Mouse (Mus musculus) CH12.LX (cell line): ENCODE measurements around the gene 4931422A03Rik. TPM values are rescaled to one million over a fixed set of nuclear protein-coding genes. Genes with fewer than 3 reads are reported as not detected.
A peak's percentile ranks its signal among the peaks of the same experiment; 100 is the strongest.

Experiments used
- DNase-seq: peaks from one replicate; pipeline ENCODE4 v3.0.0-alpha.2; 2013; ENCODE audit errors: extremely low read depth
- H3K27ac ChIP-seq: 2 replicates; pipeline ENCODE4 v1.5.1; 2012; ENCODE audit warnings: low read depth, mild to moderate bottlenecking, control low read depth, moderate library complexity; ENCODE audit not compliant: insufficient read depth
- H3K27me3 ChIP-seq: replicated peaks from 2 replicates; pipeline ENCODE3; 2012; ENCODE audit warnings: inconsistent platforms
- H3K36me3 ChIP-seq, 2 experiments: replicated peaks in 1 of 2; 2 replicates each; pipeline versions ENCODE3 to v1.6.1; 2012; ENCODE audit warnings: inconsistent platforms in 1 of 2, low read length in 1 of 2, mild to moderate bottlenecking in 1 of 2, mixed read lengths in 1 of 2, moderate library complexity in 1 of 2; ENCODE audit not compliant: control insufficient read depth in 1 of 2, insufficient read depth in 1 of 2
- H3K4me1 ChIP-seq, 2 experiments: 2 replicates each; pipeline ENCODE4 v1.6.1; 2012; ENCODE audit warnings: inconsistent platforms in 1 of 2, moderate library complexity in 1 of 2; ENCODE audit not compliant: insufficient read depth in 2 of 2, control insufficient read depth in 1 of 2
- H3K4me2 ChIP-seq: 2 replicates; pipeline ENCODE4 v1.6.1; 2012; ENCODE audit warnings: low read depth, mild to moderate bottlenecking, control low read depth; ENCODE audit not compliant: poor library complexity, insufficient read depth, severe bottlenecking
- H3K4me3 ChIP-seq, 3 experiments: fragments of 150-350 bp in 1 of 3; sonication (generic) in 1 of 3; replicated peaks in 1 of 3; 2 replicates each; pipeline versions ENCODE3 to v1.5.1; 2011 to 2012; ENCODE audit warnings: low read depth in 2 of 3, low read length in 2 of 3, mild to moderate bottlenecking in 2 of 3, moderate library complexity in 2 of 3, control low read depth in 1 of 3, improper control_type of control experiment in 1 of 3, inconsistent platforms in 1 of 3, mixed read lengths in 1 of 3; ENCODE audit not compliant: poor library complexity in 1 of 3
- H3K79me2 ChIP-seq: replicated peaks from 2 replicates; pipeline ENCODE4 v1.6.1; 2012; ENCODE audit warnings: mild to moderate bottlenecking, moderate library complexity; ENCODE audit not compliant: control insufficient read depth, poor library complexity, insufficient read depth, severe bottlenecking; ENCODE audit errors: extremely low read depth
- H3K9ac ChIP-seq: 2 replicates; pipeline ENCODE4 v1.6.1; 2012; ENCODE audit warnings: low read depth, mild to moderate bottlenecking, control low read depth, moderate library complexity; ENCODE audit not compliant: insufficient read depth
- H3K9me3 ChIP-seq: replicated peaks from 2 replicates; pipeline ENCODE3; 2012; ENCODE audit warnings: low read length, inconsistent platforms, mixed read lengths
- BHLHE40 ChIP-seq: IDR thresholded peaks from 2 replicates; pipeline ENCODE4 v1.6.1; 2011; ENCODE audit warnings: mild to moderate bottlenecking, low read depth, low read length, improper control_type of control experiment
- CHD1 ChIP-seq: IDR thresholded peaks from 2 replicates; pipeline ENCODE4 v1.6.1; 2012; ENCODE audit warnings: low read depth, low read length, improper control_type of control experiment, inconsistent platforms
- CHD2 ChIP-seq: IDR thresholded peaks from 2 replicates; pipeline ENCODE4 v1.6.1; 2011; ENCODE audit warnings: low read length, improper control_type of control experiment
- CTCF ChIP-seq, 2 experiments: IDR thresholded peaks in 1 of 2; conservative IDR thresholded peaks in 1 of 2; 2 replicates each; pipeline ENCODE4 v1.5.1; 2011 to 2012; ENCODE audit warnings: low read depth in 2 of 2, low read length in 2 of 2, improper control_type of control experiment in 1 of 2, inconsistent platforms in 1 of 2, mild to moderate bottlenecking in 1 of 2, moderate library complexity in 1 of 2
- E2F4 ChIP-seq: IDR thresholded peaks from 2 replicates; pipeline ENCODE4 v1.6.1; 2011; ENCODE audit warnings: low read depth, low read length, improper control_type of control experiment; ENCODE audit not compliant: insufficient replicate concordance
- ELF1 ChIP-seq: IDR thresholded peaks from 2 replicates; pipeline ENCODE4 v1.6.1; 2014; ENCODE audit warnings: low read depth, mild to moderate bottlenecking, inconsistent platforms, low read length, improper control_type of control experiment
- EP300 ChIP-seq: IDR thresholded peaks from 2 replicates; pipeline ENCODE4 v1.6.1; 2011; ENCODE audit warnings: low read length, improper control_type of control experiment
- GABPA ChIP-seq: IDR thresholded peaks from 2 replicates; pipeline ENCODE4 v1.6.1; 2012; ENCODE audit warnings: low read depth, low read length, improper control_type of control experiment, inconsistent platforms; ENCODE audit not compliant: insufficient replicate concordance
- HCFC1 ChIP-seq: IDR thresholded peaks from 2 replicates; pipeline ENCODE4 v1.6.1; 2012; ENCODE audit warnings: low read depth, mild to moderate bottlenecking, inconsistent platforms, low read length, improper control_type of control experiment
- IRF4 ChIP-seq: IDR thresholded peaks from 2 replicates; pipeline ENCODE4 v1.6.1; 2014; ENCODE audit warnings: low read depth, mild to moderate bottlenecking, inconsistent platforms, low read length, improper control_type of control experiment
- JUN ChIP-seq: IDR thresholded peaks from 2 replicates; pipeline ENCODE4 v1.6.1; 2011; ENCODE audit warnings: low read depth, mild to moderate bottlenecking, low read length, improper control_type of control experiment, moderate library complexity; ENCODE audit not compliant: insufficient read depth
- JUND ChIP-seq: conservative IDR thresholded peaks from 2 replicates; pipeline ENCODE4 v1.6.1; 2011; ENCODE audit warnings: low read depth, low read length, improper control_type of control experiment
- KAT2A ChIP-seq: IDR thresholded peaks from 2 replicates; pipeline ENCODE4 v1.6.1; 2012; ENCODE audit warnings: low read length, improper control_type of control experiment, inconsistent platforms; ENCODE audit not compliant: insufficient replicate concordance
- MAX ChIP-seq: IDR thresholded peaks from 2 replicates; pipeline ENCODE4 v1.6.1; 2011; ENCODE audit warnings: low read length, improper control_type of control experiment
- MEF2A ChIP-seq: IDR thresholded peaks from 2 replicates; pipeline ENCODE4 v1.6.1; 2014; ENCODE audit warnings: low read depth, mild to moderate bottlenecking, inconsistent platforms, low read length, improper control_type of control experiment, borderline replicate concordance
- MXI1 ChIP-seq: IDR thresholded peaks from 2 replicates; pipeline ENCODE4 v1.6.1; 2011; ENCODE audit warnings: mild to moderate bottlenecking, low read depth, low read length, improper control_type of control experiment
- MYC ChIP-seq: IDR thresholded peaks from 2 replicates; pipeline ENCODE4 v1.6.1; 2011; ENCODE audit warnings: low read depth, mild to moderate bottlenecking, improper control_type of control experiment, low read length
- NELFE ChIP-seq: IDR thresholded peaks from 2 replicates; pipeline ENCODE4 v1.6.1; 2011; ENCODE audit warnings: low read depth, low read length, improper control_type of control experiment
- PAX5 ChIP-seq: IDR thresholded peaks from 2 replicates; pipeline ENCODE4 v1.6.1; 2012; ENCODE audit warnings: low read length, inconsistent platforms, mixed read lengths
- POLR2A ChIP-seq: IDR thresholded peaks from 2 replicates; pipeline ENCODE4 v1.6.1; 2011; ENCODE audit warnings: low read depth, mild to moderate bottlenecking, improper control_type of control experiment, low read length
- RAD21 ChIP-seq: IDR thresholded peaks from 2 replicates; pipeline ENCODE4 v1.6.1; 2011; ENCODE audit warnings: low read depth, mild to moderate bottlenecking, low read length, improper control_type of control experiment, moderate library complexity
- RCOR1 ChIP-seq: conservative IDR thresholded peaks from 2 replicates; pipeline ENCODE4 v1.6.1; 2012; ENCODE audit warnings: low read depth, mild to moderate bottlenecking, inconsistent platforms, low read length, improper control_type of control experiment
- SIN3A ChIP-seq: IDR thresholded peaks from 2 replicates; pipeline ENCODE4 v1.6.1; 2012; ENCODE audit warnings: low read length, improper control_type of control experiment, inconsistent platforms
- SMC3 ChIP-seq: IDR thresholded peaks from 2 replicates; pipeline ENCODE4 v1.6.1; 2011; ENCODE audit warnings: low read depth, low read length, improper control_type of control experiment
- TCF12 ChIP-seq: IDR thresholded peaks from 2 replicates; pipeline ENCODE4 v1.6.1; 2014; ENCODE audit warnings: low read depth, mild to moderate bottlenecking, inconsistent platforms, low read length, improper control_type of control experiment
- UBTF ChIP-seq: IDR thresholded peaks from 2 replicates; pipeline ENCODE4 v1.6.1; 2012; ENCODE audit warnings: low read depth, mild to moderate bottlenecking, inconsistent platforms, low read length, improper control_type of control experiment, moderate library complexity
- USF1 ChIP-seq: IDR thresholded peaks from 2 replicates; pipeline ENCODE4 v1.6.1; 2014; ENCODE audit warnings: low read depth, mild to moderate bottlenecking, inconsistent platforms, low read length, improper control_type of control experiment
- USF2 ChIP-seq: conservative IDR thresholded peaks from 2 replicates; pipeline ENCODE4 v1.6.1; 2011; ENCODE audit warnings: low read depth, low read length, improper control_type of control experiment
- ZC3H11A ChIP-seq: IDR thresholded peaks from 2 replicates; pipeline ENCODE4 v1.6.1; 2012; ENCODE audit warnings: low read depth, mild to moderate bottlenecking, inconsistent platforms, low read length, improper control_type of control experiment
- ZKSCAN1 ChIP-seq: IDR thresholded peaks from 2 replicates; pipeline ENCODE4 v1.6.1; 2012; ENCODE audit warnings: low read depth, inconsistent platforms, low read length, improper control_type of control experiment, borderline replicate concordance
- ZMIZ1 ChIP-seq: IDR thresholded peaks from 2 replicates; pipeline ENCODE4 v1.6.1; 2012; ENCODE audit warnings: low read depth, mild to moderate bottlenecking, inconsistent platforms, low read length, improper control_type of control experiment
- ZNF384 ChIP-seq: IDR thresholded peaks from 2 replicates; pipeline ENCODE4 v1.6.1; 2012; ENCODE audit warnings: low read depth, low read length, improper control_type of control experiment, inconsistent platforms
- dilution Hi-C: fragments of 300-500 bp; cut with MboI; formaldehyde crosslinking; loops from 2 replicates; pipeline ENCODE4 v1.14.3; 2020; ENCODE audit warnings: low sequenced_read_pairs; ENCODE audit not compliant: extremely low pct_unique_long_range_greater_than_20kb, extremely low pct_ligation_motif_present
- in situ Hi-C: fragments of 300-500 bp; cut with MboI; formaldehyde crosslinking; loops from 3 replicates; pipeline ENCODE4 v1.14.3; 2019; ENCODE audit warnings: low sequenced_read_pairs, low pct_ligation_motif_present, low pct_unique_long_range_greater_than_20kb, mixed read lengths
- polyA plus RNA-seq: library from polyadenylated mRNA; unstranded; fragments of >175 nt; gene quantifications from 2 replicates; pipeline ENCODE4 v1.2.1, GENCODE M21; 2012; ENCODE audit warnings: low read depth; ENCODE audit not compliant: insufficient read length
- total RNA-seq, 2 experiments: library from RNA; depleted of rRNA; stranded (reverse); fragments of 300-350 nt in 1 of 2; fragments of >200 nt in 1 of 2; gene quantifications; 2 replicates each; pipeline ENCODE4 v1.2.3; 2012 to 2014

4931422A03Rik gene
- total and polyA plus RNA-seq, 3 experiments: 0.68 to 2.4 TPM; not detected in 1

DNA sequence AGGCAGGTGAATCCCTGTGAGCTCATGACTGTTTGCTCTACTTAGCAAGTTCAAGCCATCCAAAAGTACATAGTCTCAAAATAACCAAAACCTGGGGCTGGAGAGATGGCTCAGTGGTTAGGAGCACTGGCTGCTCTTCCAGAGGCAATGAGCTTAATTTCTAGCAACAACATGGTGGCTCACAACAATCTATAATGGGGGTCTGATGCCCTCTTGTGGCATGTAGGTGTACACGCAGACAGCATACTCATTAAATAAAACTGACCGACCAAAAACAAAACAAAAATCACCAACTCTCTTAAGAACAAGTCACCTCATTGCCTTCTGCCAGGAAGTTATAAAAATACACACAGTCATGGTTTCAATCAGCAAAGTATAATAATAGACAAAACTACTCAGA is 27.1 kb downstream of the 4931422A03Rik start:
- TF ChIP-seq ZC3H11A (peak; percentile 92), USF2 (no peak), ZNF384 (no peak), EP300 (no peak), UBTF (no peak), HCFC1 (no peak), JUN (no peak), MEF2A (peak; percentile 22; the same call in 1 of the 2 replicates), NELFE (no peak), CHD2 (no peak), ZMIZ1 (no peak), BHLHE40 (no peak), PAX5 (no peak), TCF12 (no peak), MAX (no peak), CHD1 (no peak), JUND (0 out of 2 replicates have a peak, but pooled peaks have one; percentile 41), SMC3 (peak; percentile 95), ELF1 (no peak), IRF4 (0 out of 2 replicates have a peak, but pooled peaks have one; percentile 40), GABPA (no peak), MYC (peak; percentile 54; the same call in 1 of the 2 replicates), KAT2A (no peak), USF1 (no peak), MXI1 (no peak), CTCF (conservative IDR thresholded peaks at IDR 0.05 in 1 of 2, IDR thresholded peaks at IDR 0.05 in 1 of 2; ENCODE audit: low read depth in 2 of 2, low read length in 2 of 2) (peak; percentile 72 to 95), ZKSCAN1 (no peak), RCOR1 (no peak), SIN3A (peak; percentile 64; the same call in 1 of the 2 replicates), E2F4 (no peak), POLR2A (no peak), RAD21 (peak; percentile 92)
- Histone ChIP-seq H3K36me3 (no peaks in the 10 kb centered on the region), H3K9ac (no peak overlapping the region), H3K79me2 (no peaks in the 10 kb centered on the region), H3K4me2 (no peak overlapping the region), H3K4me3 (no peak overlapping the region), H3K27me3 (peaks cover 4% of the 10 kb centered on the region), H3K9me3 (no peaks in the 10 kb centered on the region), H3K27ac (no peak overlapping the region), H3K4me1 (no peaks in the 10 kb centered on the region)
- DNase-seq: peak; percentile 74
- in situ Hi-C loops (loop anchor here (10.0 kb wide), 2 partner anchors 256 to 436 kb away; partner anchors contain the start of gene Abtb2), dilution Hi-C loops (no loop called here)
